Mouse (Mus musculus): ENCODE data around the gene Itk.
A peak's percentile ranks its signal among the peaks of the same experiment; 100 is the strongest.

Itk gene

DNA sequence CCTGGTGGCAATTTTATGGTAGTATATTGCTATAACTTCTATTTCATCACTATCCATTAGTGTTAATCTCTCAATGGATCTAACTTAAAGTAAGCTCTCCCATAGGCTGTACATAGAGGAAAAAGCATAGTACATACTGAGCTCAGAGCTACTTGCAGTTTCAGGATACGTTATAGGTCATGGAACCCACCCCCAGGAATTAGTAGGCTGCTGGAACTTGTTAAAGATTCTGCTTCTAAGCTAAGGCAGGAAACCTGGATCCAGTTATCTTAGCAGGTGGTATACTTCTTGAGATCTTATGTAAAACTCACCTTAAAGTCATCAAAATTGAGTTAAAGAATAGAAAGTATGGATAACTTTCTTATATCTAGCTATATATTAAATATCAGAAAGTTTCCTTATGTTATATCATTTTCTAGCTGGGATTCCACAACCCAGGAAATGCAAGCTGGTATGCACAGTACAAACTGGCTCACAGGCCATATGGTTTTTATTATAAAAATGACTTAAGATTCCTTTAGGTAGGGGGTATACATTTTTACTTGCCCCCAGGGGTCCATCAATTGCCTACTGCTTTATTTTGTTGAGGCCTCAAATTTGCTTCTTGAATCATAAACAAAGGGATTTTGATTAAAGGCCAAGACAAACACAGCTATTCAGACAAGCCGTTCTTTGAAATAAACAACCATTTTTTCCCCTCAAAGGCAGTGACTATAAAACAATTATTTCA is 39.5 kb downstream of the Itk start:
- DNase-seq, result no peak

DNA sequence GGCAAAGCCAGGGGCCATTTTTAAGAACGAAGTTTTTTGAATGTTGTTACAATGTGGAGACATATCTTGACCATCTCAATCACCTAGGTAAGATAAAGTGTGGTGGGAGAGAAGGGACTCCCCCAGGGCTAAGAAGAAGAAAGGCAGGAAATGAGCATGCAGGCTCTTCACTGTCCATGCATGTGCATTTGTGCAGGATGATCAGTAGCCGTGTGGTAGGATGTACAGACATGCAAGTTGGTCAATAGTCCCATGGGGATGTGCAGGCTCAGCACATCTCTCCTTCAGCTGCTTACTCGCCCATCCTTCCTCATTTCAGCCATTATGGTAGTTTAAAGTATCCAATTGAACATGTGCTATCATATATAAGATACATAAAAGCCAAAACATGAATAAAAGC is 40.9 kb downstream of the Itk start:
- DNase-seq, result no peak

GRCm38 (mm10) chr11:46347756-46348155 is 41.6 kb downstream of the Itk start:
- DNase-seq, result no peak

GRCm38 (mm10) chr11:46343886-46344546 is 45.3 kb downstream of the Itk start:
- DNase-seq, result no peak

GRCm38 (mm10) chr11:46341960-46342359 is 47.4 kb downstream of the Itk start:
- no peak for DNase-seq

GRCm38 (mm10) chr11:46336020-46336419 is 53.3 kb downstream of the Itk start:
- no peak for DNase-seq

DNA sequence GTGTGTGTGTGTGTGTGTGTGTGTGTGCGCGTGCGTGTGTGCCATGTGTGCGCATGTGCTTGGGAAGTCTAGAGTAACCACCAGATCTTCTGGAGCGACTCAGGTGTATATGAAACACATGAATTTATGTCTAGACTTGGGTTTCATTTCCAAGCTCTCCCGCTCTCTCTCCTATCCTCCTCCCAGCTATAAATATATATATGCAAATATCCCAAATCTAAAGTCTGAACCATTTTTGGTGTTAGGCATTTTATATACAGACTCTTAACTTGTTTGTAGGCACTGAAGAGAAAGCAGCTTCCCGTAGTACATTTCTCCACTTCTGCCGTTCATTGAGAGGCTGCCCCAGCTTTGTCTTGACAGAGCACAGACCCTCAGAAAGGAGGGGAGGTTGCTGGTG is 57.1 kb downstream of the Itk start:
- no peak for DNase-seq

DNA sequence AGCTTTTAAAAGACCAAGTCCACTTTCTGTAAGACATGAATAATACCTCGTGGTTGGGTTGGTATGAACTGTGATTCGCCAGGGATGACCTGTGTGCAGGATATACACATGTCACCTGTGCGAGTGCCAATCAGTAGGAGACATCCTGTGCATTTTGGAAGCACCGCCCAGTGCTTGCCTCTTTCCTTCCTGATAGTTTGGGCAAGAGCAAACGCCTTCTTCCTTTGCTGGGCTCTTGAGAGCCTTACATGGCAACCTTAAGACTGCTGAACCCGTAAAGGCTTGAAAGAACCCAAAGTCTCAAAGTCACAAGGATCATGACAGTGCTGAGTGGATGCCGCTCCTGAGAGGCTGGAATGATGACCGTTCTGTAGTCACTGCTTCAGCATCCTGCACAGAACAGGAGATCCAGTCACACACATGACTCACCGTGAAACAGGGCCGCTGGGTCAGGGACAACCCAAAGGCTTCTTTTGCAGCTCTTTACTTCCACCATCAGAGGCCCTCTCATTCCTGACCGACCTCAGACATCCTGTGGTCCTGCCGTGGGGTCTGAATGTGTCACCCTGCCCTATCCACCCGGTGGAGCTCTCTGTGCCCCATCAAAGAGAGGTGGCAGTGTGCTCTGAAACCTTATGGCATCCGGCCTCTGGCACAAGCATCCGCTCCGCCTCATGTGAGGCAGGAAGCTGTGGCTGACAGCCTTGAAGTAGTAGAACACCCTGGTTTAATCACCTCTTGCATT is 62.9 kb downstream of the Itk start:
- no peak for DNase-seq

GRCm38 (mm10) chr11:46321559-46321958 is 67.8 kb downstream of the Itk start:
- no peak for DNase-seq

DNA sequence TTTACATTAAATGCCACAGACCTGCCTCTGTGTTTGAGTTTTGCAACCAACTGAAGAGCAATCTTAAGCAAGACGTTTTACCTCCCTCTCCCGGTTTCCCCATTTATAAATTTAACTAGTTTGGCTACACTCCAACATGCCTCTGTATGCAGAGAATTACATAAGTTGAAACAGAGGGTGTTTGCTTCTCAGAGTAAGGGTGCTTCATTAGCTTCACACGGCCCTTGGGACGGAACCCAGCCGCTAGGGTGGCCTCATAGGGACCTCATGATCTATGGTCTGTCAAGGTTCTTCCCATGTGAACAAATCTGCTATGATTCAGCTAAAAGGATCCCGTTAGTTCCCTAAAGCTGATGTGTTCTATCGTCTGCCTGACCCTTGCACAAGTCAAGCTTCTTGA is 74.8 kb downstream of the Itk start:
- no peak for DNase-seq

DNA sequence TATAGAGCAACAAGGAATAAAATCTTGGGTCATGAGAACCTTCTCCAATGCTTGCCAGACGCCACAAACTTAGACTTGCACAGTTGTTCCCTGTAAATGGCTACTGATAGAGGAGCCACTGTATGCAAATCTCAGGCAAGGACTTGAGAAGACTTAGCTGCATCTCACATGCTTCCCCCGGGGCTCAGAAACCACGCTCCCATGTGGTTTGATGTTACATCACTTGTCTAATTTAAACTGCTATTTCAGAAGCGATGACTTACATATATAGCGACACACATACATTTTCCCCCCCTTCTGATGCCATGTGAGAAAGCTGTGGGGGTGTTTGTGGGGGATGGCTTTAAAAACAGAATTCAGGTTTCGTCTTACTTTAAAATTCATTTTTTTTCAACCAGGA is 75.5 kb downstream of the Itk start:
- DNase-seq, result no peak

GRCm38 (mm10) chr11:46312523-46313035 is 76.7 kb downstream of the Itk start, which contains the start of gene Cyfip2:
Gene Cyfip2, minus strand, starts transcription at chr11:46312859.
- peak; percentile 66 to 68 for DNase-seq

- peak; percentile 39 to 80 for DNase-seq
Observed at GRCm38 (mm10) chr11:46311703-46312522, 77.4 kb downstream of the Itk start.

- DNase-seq, result peak; percentile 38 to 66
Observed at GRCm38 (mm10) chr11:46311181-46311702, 78.1 kb downstream of the Itk start.

DNA sequence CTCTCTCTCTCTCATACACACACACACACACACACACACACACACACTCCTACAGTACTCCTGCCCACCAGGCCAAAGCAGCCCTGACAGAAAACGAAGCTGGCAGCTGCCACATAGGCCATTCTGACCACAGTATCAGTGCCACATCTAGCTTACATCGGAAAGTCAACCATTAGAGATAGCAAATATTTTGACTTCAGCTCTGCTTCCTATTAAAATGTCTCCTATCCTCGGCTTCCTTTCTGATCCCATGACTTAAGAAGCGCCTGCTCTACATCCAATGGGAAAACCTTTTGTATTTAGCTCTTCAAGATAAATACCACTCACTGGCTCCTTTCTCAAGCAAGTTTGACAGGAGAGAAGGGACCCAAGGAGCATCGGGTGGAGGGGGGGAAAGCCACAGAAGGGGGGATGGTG is 78.7 kb downstream of the Itk start:
- no peak for DNase-seq

DNA sequence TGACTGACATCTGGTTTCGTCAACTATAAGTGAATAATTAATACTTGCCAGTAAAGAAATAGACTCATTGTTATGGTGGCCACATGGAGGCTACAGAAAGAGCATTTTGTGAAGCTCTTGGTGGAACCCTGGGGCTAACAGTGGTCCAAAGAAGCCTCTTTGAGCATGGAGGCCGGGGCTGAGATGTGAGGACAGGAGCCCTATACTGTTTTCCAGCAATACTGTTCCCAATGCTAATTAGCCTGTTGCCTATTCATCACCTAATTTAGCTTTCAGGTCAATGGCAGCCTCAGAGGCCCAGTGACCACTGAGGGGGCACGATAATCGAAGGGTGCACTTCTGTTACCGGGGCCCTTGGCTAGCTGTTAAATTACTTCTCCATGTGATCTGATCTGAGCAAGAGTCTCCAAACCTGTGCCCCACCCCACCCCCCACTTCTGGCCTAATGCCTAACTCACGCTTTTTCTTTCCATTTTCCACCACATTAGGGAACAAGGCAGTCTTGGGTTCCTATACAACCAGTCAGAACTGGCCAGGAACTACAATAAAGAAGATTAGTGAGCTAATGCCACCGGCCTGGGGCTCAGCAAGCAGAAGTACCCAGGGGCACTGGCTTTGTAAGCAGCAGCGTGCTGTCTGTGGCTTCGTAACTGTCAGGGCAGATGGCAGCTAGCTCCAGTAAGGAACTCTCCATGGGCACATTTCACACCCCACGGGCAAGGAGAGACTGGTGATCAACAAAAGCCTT is 79.3 kb downstream of the Itk start:
- DNase-seq, result peak in 1 of 2 experiments; percentile 29

DNA sequence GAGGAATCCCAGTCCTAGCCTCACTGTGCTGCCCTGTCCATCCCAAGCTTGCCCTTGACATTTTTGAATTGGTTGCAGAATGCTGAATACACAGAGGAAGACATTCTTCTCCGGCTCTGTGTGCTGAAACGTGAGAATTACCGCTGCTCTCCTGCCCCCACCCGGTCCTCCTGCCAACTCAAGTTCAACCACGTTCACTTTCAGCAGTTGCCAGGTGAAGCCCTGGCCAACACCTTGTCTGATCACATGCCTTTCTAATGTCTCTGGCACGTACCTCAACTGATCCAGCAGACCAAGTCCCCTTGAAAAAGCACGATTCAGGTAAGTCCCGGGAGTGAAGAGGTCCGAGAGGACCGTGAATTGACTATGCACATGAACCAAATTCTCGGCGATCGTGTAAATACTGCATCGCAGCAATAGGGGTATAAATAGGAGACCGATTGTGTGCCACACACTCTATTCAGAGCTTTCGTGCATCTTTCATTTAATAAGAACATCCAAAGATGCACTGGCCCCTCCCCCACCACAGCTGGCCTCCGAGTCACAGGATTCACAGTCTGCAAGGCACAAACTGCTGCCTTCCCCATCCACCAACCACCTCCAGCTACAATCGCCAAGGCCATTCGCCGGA is 80.1 kb downstream of the Itk start:
- peak; percentile 85 to 88 for DNase-seq

DNA sequence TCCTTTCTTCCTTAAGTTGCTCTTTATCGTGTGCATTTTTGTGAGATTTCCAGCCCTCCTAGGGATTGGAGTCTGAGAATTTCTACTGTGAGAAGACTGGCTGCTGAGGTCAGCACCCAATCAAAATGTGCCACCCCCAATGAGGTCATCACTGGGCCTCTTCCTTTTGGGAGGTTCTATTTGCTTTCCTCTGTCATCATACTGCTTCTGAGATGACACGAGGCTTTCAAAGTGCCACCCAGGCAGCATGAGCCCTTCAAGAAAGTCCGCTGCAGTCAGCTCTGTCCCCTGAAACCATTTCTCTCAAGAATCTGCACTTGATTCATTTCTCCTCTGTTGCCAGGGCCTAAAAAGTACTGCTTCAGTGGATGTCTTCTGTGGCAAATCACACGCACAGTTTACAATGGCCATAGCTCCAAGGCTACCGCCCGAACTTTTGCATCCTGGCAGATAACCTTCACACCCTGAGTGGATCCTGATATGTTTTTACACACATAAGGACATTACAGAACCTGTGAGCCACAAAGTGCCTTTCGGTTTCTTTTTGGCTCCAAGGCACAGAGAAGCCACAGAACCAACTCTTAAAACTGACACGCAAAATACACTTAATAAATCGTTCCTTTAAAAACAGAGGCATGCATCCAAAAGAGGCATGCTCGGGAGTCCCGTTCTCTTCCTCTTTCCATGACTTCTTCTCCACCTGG is 80.9 kb downstream of the Itk start:
- no peak for DNase-seq

GRCm38 (mm10) chr11:46307768-46308167 is 81.5 kb downstream of the Itk start:
- no peak for DNase-seq

DNA sequence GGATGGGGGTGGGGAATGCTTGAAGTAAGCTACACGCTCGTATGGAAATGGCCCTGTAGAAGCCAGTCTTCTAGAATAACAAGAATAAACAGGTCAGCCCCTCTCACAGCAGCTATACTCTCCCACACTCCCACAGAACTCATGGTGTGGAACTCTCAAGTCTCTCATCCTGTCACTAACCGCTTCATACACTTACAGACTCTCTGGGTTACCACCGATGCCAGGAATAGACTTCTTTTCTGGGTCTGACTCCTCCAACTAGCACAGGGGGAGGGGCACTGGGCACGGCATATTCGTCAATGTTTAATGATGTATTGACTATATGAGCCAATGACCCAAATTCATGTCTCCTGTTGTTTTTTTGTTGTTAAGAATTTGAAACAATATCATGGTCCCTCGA is 82.5 kb downstream of the Itk start:
- peak in 1 of 2 experiments; percentile 31 for DNase-seq
